Mouse (Mus musculus) stomach, embryonic 14.5 days (tissue): ENCODE data around the gene Aebp1. TPM values are rescaled to one million over a fixed set of nuclear protein-coding genes. Genes with fewer than 3 reads are reported as not detected.
A peak's percentile ranks its signal among the peaks of the same experiment; 100 is the strongest.

Source experiments
- ATAC-seq: fragments of 200-750 bp; cut with Nextera tagmentation; 2 replicates; pipeline ENCODE4 v1.8.0; 2017; ENCODE audit warnings: low read depth, moderate TSS enrichment; ENCODE audit not compliant: insufficient number of reproducible peaks, insufficient read depth, low FRiP score
- H3K27ac ChIP-seq: fragments of 300-500 bp; sonication (generic); 2 replicates; pipeline ENCODE4 v1.5.1; 2014; ENCODE audit warnings: mild to moderate bottlenecking, low read length, moderate library complexity, mixed read lengths
- H3K27me3 ChIP-seq: fragments of 300-500 bp; sonication (generic); 2 replicates; pipeline ENCODE4 v1.6.1; 2014; ENCODE audit warnings: low read length, control low read depth, mixed read lengths; ENCODE audit not compliant: control insufficient read depth, insufficient read depth
- H3K36me3 ChIP-seq: fragments of 300-500 bp; sonication (generic); 2 replicates; pipeline ENCODE4 v1.6.1; 2014; ENCODE audit warnings: mild to moderate bottlenecking, control low read depth, low read length, moderate library complexity, mixed read lengths; ENCODE audit not compliant: control insufficient read depth, insufficient read depth
- H3K4me1 ChIP-seq: fragments of 300-500 bp; sonication (generic); 2 replicates; pipeline ENCODE4 v1.6.1; 2014; ENCODE audit warnings: low read length, control low read depth, mixed read lengths; ENCODE audit not compliant: control insufficient read depth, insufficient read depth
- H3K4me2 ChIP-seq: fragments of 300-500 bp; sonication (generic); replicated peaks from 2 replicates; pipeline ENCODE4 v1.6.1; 2014; ENCODE audit warnings: low read depth, low read length, control low read depth
- H3K4me3 ChIP-seq: fragments of 300-500 bp; sonication (generic); 2 replicates; pipeline ENCODE4 v1.5.1; 2014; ENCODE audit warnings: low read depth, low read length, control low read depth
- H3K9ac ChIP-seq: fragments of 300-500 bp; sonication (generic); replicated peaks from 2 replicates; pipeline ENCODE4 v1.6.1; 2014; ENCODE audit warnings: low read depth, mild to moderate bottlenecking, control low read depth, low read length, moderate library complexity, mixed read lengths
- H3K9me3 ChIP-seq: fragments of 300-500 bp; sonication (generic); 2 replicates; pipeline ENCODE4 v1.6.1; 2016; ENCODE audit warnings: low read depth, low read length, control low read depth; ENCODE audit not compliant: control insufficient read depth
- WGBS: fragments of 180-500 bp; shearing (Covaris S2); extraction: QIAGEN DNeasy Blood & Tissue Kit; methylation state at CpG from one replicate; pipeline ENCODE4 v1.1.7; 2014; 5-methylcytosine and 5-hydroxymethylcytosine counted together
- polyA plus RNA-seq: library from polyadenylated mRNA; unstranded; fragments of >200 nt; fragmentation: Nextera tagmentation; extraction: Ambion mirVana; gene quantifications from 2 replicates; pipeline ENCODE4 v1.2.1, GENCODE M21; 2014

The Aebp1 gene
- polyA plus RNA-seq, 1 experiment from 2014 or later, result 30.3 TPM

GRCm38 (mm10) chr11:5859883-5860550 lies 1.7 kb upstream of the Aebp1 start:
- Histone ChIP-seq H3K9me3 (no peaks in the 10 kb centered on the region), H3K36me3 (peaks cover 5% of the 10 kb centered on the region; the same call in 1 of the 2 replicates), H3K27me3 (no peaks in the 10 kb centered on the region), H3K4me1 (peaks cover 13% of the 10 kb centered on the region; the same call in 1 of the 2 replicates), H3K4me2 (no peak overlapping the region), H3K4me3 (no peak overlapping the region), H3K9ac (no peak overlapping the region), H3K27ac (no peak overlapping the region)
- ATAC-seq, result no peak
- WGBS, result 88% methylated on average over 13 of the region's 13 CpGs

GRCm38 (mm10) chr11:5860639-5861038 lies 1.1 kb upstream of the Aebp1 start:
- H3K27me3 ChIP-seq, result no peaks in the 10 kb centered on the region
- no peak overlapping the region for H3K9ac ChIP-seq
- H3K4me2 ChIP-seq, result no peak overlapping the region
- 63% methylated on average over 6 of the region's 6 CpGs for WGBS
- 0 out of 2 replicates have a peak, but pooled peaks have one; percentile 20 for ATAC-seq
- no peak overlapping the region for H3K27ac ChIP-seq
- H3K4me3 ChIP-seq, result no peak overlapping the region
- H3K9me3 ChIP-seq, result no peaks in the 10 kb centered on the region
- H3K36me3 ChIP-seq, result peaks cover 9% of the 10 kb centered on the region; the same call in 1 of the 2 replicates
- peaks cover 13% of the 10 kb centered on the region; the same call in 1 of the 2 replicates for H3K4me1 ChIP-seq

- peaks cover 10% of the 10 kb centered on the region; the same call in 1 of the 2 replicates for H3K4me1 ChIP-seq
- peak overlapping the region; percentile 37 for H3K4me3 ChIP-seq
- 13% methylated on average over 15 of the region's 15 CpGs for whole genome bisulfite sequencing
- no peaks in the 10 kb centered on the region for H3K9me3 ChIP-seq
- no peak overlapping the region; the same call in 1 of the 2 replicates for H3K27ac ChIP-seq
- no peak for ATAC-seq
- no peaks in the 10 kb centered on the region for H3K27me3 ChIP-seq
- peaks cover 9% of the 10 kb centered on the region; the same call in 1 of the 2 replicates for H3K36me3 ChIP-seq
- peak overlapping the region; percentile 36; the same call in 1 of the 2 replicates for H3K9ac ChIP-seq
- peak overlapping the region; percentile 54 for H3K4me2 ChIP-seq
These were observed 803 bp downstream of the Aebp1 start for GRCm38 (mm10) chr11:5862394-5863105.

GRCm38 (mm10) chr11:5867196-5867595 lies 5.4 kb downstream of the Aebp1 start:
- Histone ChIP-seq H3K9me3 (no peaks in the 10 kb centered on the region), H3K4me1 (peaks cover 2% of the 10 kb centered on the region; the same call in 1 of the 2 replicates), H3K36me3 (peaks cover 33% of the 10 kb centered on the region), H3K27me3 (no peaks in the 10 kb centered on the region), H3K4me3 (no peak overlapping the region), H3K27ac (no peak overlapping the region), H3K9ac (no peak overlapping the region), H3K4me2 (no peak overlapping the region)
- ATAC-seq, result no peak
- 85% methylated on average over 2 of the region's 2 CpGs for WGBS

GRCm38 (mm10) chr11:5868324-5868723 lies 6.6 kb downstream of the Aebp1 start:
- no peak overlapping the region for H3K9ac ChIP-seq
- 92% methylated on average over 12 of the region's 12 CpGs for WGBS
- H3K36me3 ChIP-seq, result peaks cover 44% of the 10 kb centered on the region
- H3K4me3 ChIP-seq, result no peak overlapping the region
- H3K4me1 ChIP-seq, result no peaks in the 10 kb centered on the region
- no peak overlapping the region for H3K4me2 ChIP-seq
- H3K27me3 ChIP-seq, result no peaks in the 10 kb centered on the region
- no peak for ATAC-seq
- no peak overlapping the region for H3K27ac ChIP-seq
- no peaks in the 10 kb centered on the region for H3K9me3 ChIP-seq

- H3K27me3 ChIP-seq, result no peaks in the 10 kb centered on the region
- WGBS, result 92% methylated on average over 16 of the region's 16 CpGs
- no peaks in the 10 kb centered on the region for H3K9me3 ChIP-seq
- no peak overlapping the region for H3K9ac ChIP-seq
- peaks cover 54% of the 10 kb centered on the region for H3K36me3 ChIP-seq
- H3K4me3 ChIP-seq, result no peak overlapping the region
- H3K27ac ChIP-seq, result no peak overlapping the region
- no peaks in the 10 kb centered on the region for H3K4me1 ChIP-seq
- ATAC-seq, result no peak
- H3K4me2 ChIP-seq, result no peak overlapping the region
These were observed 7.6 kb downstream of the Aebp1 start for GRCm38 (mm10) chr11:5869331-5869730.

GRCm38 (mm10) chr11:5870069-5870468 lies 8.3 kb downstream of the Aebp1 start:
- H3K9ac ChIP-seq, result no peak overlapping the region
- no peak for ATAC-seq
- WGBS, result 90% methylated on average over 16 of the region's 16 CpGs
- no peak overlapping the region for H3K4me3 ChIP-seq
- H3K4me1 ChIP-seq, result no peaks in the 10 kb centered on the region
- no peak overlapping the region for H3K27ac ChIP-seq
- H3K36me3 ChIP-seq, result peaks cover 56% of the 10 kb centered on the region
- no peak overlapping the region for H3K4me2 ChIP-seq
- H3K9me3 ChIP-seq, result no peaks in the 10 kb centered on the region
- no peaks in the 10 kb centered on the region for H3K27me3 ChIP-seq

GRCm38 (mm10) chr11:5872707-5873106 lies 11.0 kb downstream of the Aebp1 start:
- H3K36me3 ChIP-seq, result peaks cover 54% of the 10 kb centered on the region
- no peak overlapping the region for H3K27ac ChIP-seq
- H3K4me1 ChIP-seq, result peaks cover 8% of the 10 kb centered on the region
- no peak for ATAC-seq
- no peak overlapping the region for H3K9ac ChIP-seq
- no peaks in the 10 kb centered on the region for H3K27me3 ChIP-seq
- no peak overlapping the region for H3K4me2 ChIP-seq
- no peaks in the 10 kb centered on the region for H3K9me3 ChIP-seq
- WGBS, result 92% methylated on average over 11 of the region's 11 CpGs
- no peak overlapping the region for H3K4me3 ChIP-seq
